Mouse (Mus musculus): ENCODE data around the gene Creld1.

GRCm38 (mm10) chr6:113471297-113471936 is 11.7 kb upstream of the Creld1 start, which contains the start of gene Il17rc:
- TF ChIP-seq POLR2A (IDR thresholded peaks at IDR 0.05; ENCODE audit: extremely low read depth, insufficient read depth, low read length) (peak; percentile 87), CTCF (IDR thresholded peaks at IDR 0.05; ENCODE audit: low read depth, low read length) (0 out of 2 replicates have a peak, but pooled peaks have one; percentile 2)
